23 mouse cellular contexts compared by ENCODE assay signal in genomic region chr15:5426641-5427040, GRCm38 (mm10).
DNase-seq lines count a peak whose midpoint lies in the region; ATAC-seq and TF ChIP-seq lines count a peak whose summit lies in the region.
"Had no signal": no experiment of that assay in that cellular context is flagged by ENCODE, and none has a peak within 500 bp of the region (broad histone marks: within the 10 kb centered on the region; RNA-seq: fewer than 3 reads in every experiment).

No protein-coding gene starts in this region.

- dilution Hi-C loops in CH12.LX (cut with MboI; ENCODE audit: extremely low pct_ligation_motif_present, extremely low pct_unique_long_range_greater_than_20kb, low sequenced_read_pairs), result no loop called here

- DNase-seq in CH12.LX (ENCODE audit: extremely low read depth), result no peak
- DNase-seq in fibroblast of lung, adult 2 months (ENCODE audit: low read depth), result peak; percentile 3
- no peak for DNase-seq in heart, adult 9 months (ENCODE audit: low spot score in 2 of 2)
- no peak for DNase-seq in embryo, embryonic 9.5 days (ENCODE audit: extremely low spot score)
- DNase-seq in forebrain, postnatal 0 days, result no peak
- DNase-seq: adrenal gland, adult 8-10 months; adrenal gland, postnatal 14 days; adrenal gland, postnatal 36 days; B cell, adult 2 months; cerebellum, adult 18-20 months; cerebellum, adult 8-10 months; cerebellum, adult 9-11 months; cerebellum, postnatal 14 days; cerebellum, postnatal 36 days had no signal

- peak; percentile 44 for ATAC-seq in megakaryocyte progenitor cell, adult 5-6 weeks (replicated peaks; ENCODE audit: poor library complexity)
- no peak for ATAC-seq in forebrain, postnatal 0 days
- ATAC-seq: activated CD4-positive, CD25-positive, alpha-beta regulatory T cell, adult 4 months; CD4-positive, CD25-positive, alpha-beta regulatory T cell, adult 4 months; forebrain, embryonic 13.5 days; forebrain, embryonic 15.5 days; Patski had no signal

- TF ChIP-seq CTCF in CH12.LX (conservative IDR thresholded peaks at IDR 0.05 in 1 of 2, IDR thresholded peaks at IDR 0.05 in 1 of 2; ENCODE audit: low read depth in 2 of 2, low read length in 2 of 2), result no peak
- TF ChIP-seq CTCF in forebrain, postnatal 0 days (IDR thresholded peaks at IDR 0.05; ENCODE audit: low read depth), result no peak

- H3K27ac ChIP-seq in CH12.LX (ENCODE audit: insufficient read depth, low read depth), result no peak overlapping the region
- no peak overlapping the region for H3K27ac ChIP-seq in forebrain, postnatal 0 days (ENCODE audit: low read depth, low read length)
- H3K27ac ChIP-seq: embryonic facial prominence, embryonic 13.5 days; embryonic facial prominence, embryonic 15.5 days; forebrain, embryonic 13.5 days; forebrain, embryonic 15.5 days had no signal

- in situ Hi-C loops in CH12.LX (cut with MboI; ENCODE audit: low pct_ligation_motif_present, low pct_unique_long_range_greater_than_20kb, low sequenced_read_pairs), result no loop called here

- no peak for TF ChIP-seq EP300 in CH12.LX (IDR thresholded peaks at IDR 0.05; ENCODE audit: low read length)

- no peak overlapping the region for H3K4me3 ChIP-seq in CH12.LX (replicated peaks in 1 of 3; ENCODE audit: low read depth in 2 of 3, low read length in 2 of 3, poor library complexity in 1 of 3)
- no peak overlapping the region for H3K4me3 ChIP-seq in forebrain, postnatal 0 days (ENCODE audit: low read depth, low read length)
- H3K4me3 ChIP-seq: embryonic facial prominence, embryonic 13.5 days; embryonic facial prominence, embryonic 15.5 days; erythroblast, embryonic 14.5 days; forebrain, embryonic 13.5 days; forebrain, embryonic 15.5 days had no signal

- H3K4me1 ChIP-seq in CH12.LX (ENCODE audit: control insufficient read depth in 1 of 2, insufficient read depth in 2 of 2), result peaks cover 3 to 5% of the 10 kb centered on the region in 2 experiments; a peak in 3 of 4 replicates
- H3K4me1 ChIP-seq in forebrain, postnatal 0 days (ENCODE audit: insufficient read depth), result no peaks in the 10 kb centered on the region
- H3K4me1 ChIP-seq: embryonic facial prominence, embryonic 13.5 days; embryonic facial prominence, embryonic 15.5 days; forebrain, embryonic 13.5 days; forebrain, embryonic 15.5 days had no signal

- TF ChIP-seq RAD21 in CH12.LX (IDR thresholded peaks at IDR 0.05; ENCODE audit: low read depth, low read length), result no peak

- WGBS in forebrain, postnatal 0 days, result 87% methylated on average over 3 of the region's 3 CpGs

- no peak overlapping the region for H3K9ac ChIP-seq in CH12.LX (ENCODE audit: insufficient read depth, low read depth)
- no peak overlapping the region for H3K9ac ChIP-seq in forebrain, postnatal 0 days
- H3K9ac ChIP-seq: embryonic facial prominence, embryonic 13.5 days; embryonic facial prominence, embryonic 15.5 days; forebrain, embryonic 13.5 days; forebrain, embryonic 15.5 days had no signal

- H3K27me3 ChIP-seq in CH12.LX (replicated peaks), result no peaks in the 10 kb centered on the region
- no peaks in the 10 kb centered on the region for H3K27me3 ChIP-seq in forebrain, postnatal 0 days (ENCODE audit: insufficient read depth, low read length)
- H3K27me3 ChIP-seq: embryonic facial prominence, embryonic 13.5 days; embryonic facial prominence, embryonic 15.5 days; forebrain, embryonic 13.5 days; forebrain, embryonic 15.5 days; Patski had no signal

- H3K4me2 ChIP-seq in CH12.LX (ENCODE audit: insufficient read depth, low read depth, poor library complexity, severe bottlenecking), result no peak overlapping the region
- no peak overlapping the region for H3K4me2 ChIP-seq in forebrain, postnatal 0 days (ENCODE audit: low read depth)
- H3K4me2 ChIP-seq: embryonic facial prominence, embryonic 13.5 days; embryonic facial prominence, embryonic 15.5 days; forebrain, embryonic 13.5 days; forebrain, embryonic 15.5 days had no signal

- no peak for TF ChIP-seq POLR2A in CH12.LX (IDR thresholded peaks at IDR 0.05; ENCODE audit: low read depth, low read length)

- H3K9me3 ChIP-seq in CH12.LX (replicated peaks; ENCODE audit: low read length), result no peaks in the 10 kb centered on the region
- no peaks in the 10 kb centered on the region for H3K9me3 ChIP-seq in forebrain, postnatal 0 days (ENCODE audit: low read length)
- H3K9me3 ChIP-seq: embryonic facial prominence, embryonic 13.5 days; embryonic facial prominence, embryonic 15.5 days; forebrain, embryonic 13.5 days; forebrain, embryonic 15.5 days had no signal

- no peaks in the 10 kb centered on the region for H3K36me3 ChIP-seq in CH12.LX (replicated peaks in 1 of 2; ENCODE audit: control insufficient read depth in 1 of 2, insufficient read depth in 1 of 2, low read length in 1 of 2)
- no peaks in the 10 kb centered on the region for H3K36me3 ChIP-seq in forebrain, postnatal 0 days (ENCODE audit: insufficient read depth)
- H3K36me3 ChIP-seq: embryonic facial prominence, embryonic 13.5 days; embryonic facial prominence, embryonic 15.5 days; forebrain, embryonic 15.5 days had no signal

- no peaks in the 10 kb centered on the region for H3K79me2 ChIP-seq in CH12.LX (replicated peaks; ENCODE audit: control insufficient read depth, extremely low read depth, insufficient read depth, poor library complexity, severe bottlenecking)

TF ChIP-seq in CH12.LX, 34 proteins besides CTCF, POLR2A, EP300 and RAD21:
- 0 out of 2 replicates have a peak, but pooled peaks have one; percentile 14 for TF ChIP-seq JUND (conservative IDR thresholded peaks at IDR 0.05; ENCODE audit: low read depth, low read length)
- no peak for TF ChIP-seq MAFK (IDR thresholded peaks at IDR 0.05; ENCODE audit: insufficient replicate concordance, low read length)
- peak; percentile 31; the same call in 1 of the 2 replicates for TF ChIP-seq IRF4 (IDR thresholded peaks at IDR 0.05; ENCODE audit: low read depth, low read length)
- no peak for TF ChIP-seq KAT2A (IDR thresholded peaks at IDR 0.05; ENCODE audit: insufficient replicate concordance, low read length)
- no peak for TF ChIP-seq UBTF (IDR thresholded peaks at IDR 0.05; ENCODE audit: low read depth, low read length)
- no peak for TF ChIP-seq USF1 (IDR thresholded peaks at IDR 0.05; ENCODE audit: low read depth, low read length)
- peak; percentile 41; the same call in 1 of the 2 replicates for TF ChIP-seq TCF12 (IDR thresholded peaks at IDR 0.05; ENCODE audit: low read depth, low read length)
- peak; percentile 17; the same call in 1 of the 2 replicates for TF ChIP-seq BHLHE40 (IDR thresholded peaks at IDR 0.05; ENCODE audit: low read depth, low read length)
- no peak for TF ChIP-seq MXI1 (IDR thresholded peaks at IDR 0.05; ENCODE audit: low read depth, low read length)
- no peak for TF ChIP-seq SMC3 (IDR thresholded peaks at IDR 0.05; ENCODE audit: low read depth, low read length)
- no peak for TF ChIP-seq ZKSCAN1 (IDR thresholded peaks at IDR 0.05; ENCODE audit: borderline replicate concordance, low read depth, low read length)
- TF ChIP-seq JUN (IDR thresholded peaks at IDR 0.05; ENCODE audit: insufficient read depth, low read depth, low read length), result no peak
